Mouse (Mus musculus) midbrain, embryonic 15.5 days (tissue): Measurements from ENCODE around the gene Cfp. TPM values are rescaled to one million over a fixed set of nuclear protein-coding genes. Genes with fewer than 3 reads are reported as not detected.

Experiments used
- ATAC-seq: fragments of 200-750 bp; cut with Nextera tagmentation; replicated peaks from 2 replicates; pipeline ENCODE4 v1.8.0; 2017; ENCODE audit warnings: moderate TSS enrichment
- H3K27ac ChIP-seq: fragments of 300-500 bp; sonication (generic); 2 replicates; pipeline ENCODE4 v1.5.1; 2015; ENCODE audit warnings: mild to moderate bottlenecking, inconsistent platforms
- H3K27me3 ChIP-seq: fragments of 300-500 bp; sonication (generic); replicated peaks from 2 replicates; pipeline ENCODE4 v1.6.1; 2015; ENCODE audit warnings: inconsistent platforms
- H3K36me3 ChIP-seq: fragments of 300-500 bp; sonication (generic); replicated peaks from 2 replicates; pipeline ENCODE4 v1.6.1; 2015; ENCODE audit warnings: inconsistent platforms
- H3K4me1 ChIP-seq: fragments of 300-500 bp; sonication (generic); 2 replicates; pipeline ENCODE4 v1.6.1; 2015; ENCODE audit warnings: inconsistent platforms
- H3K4me2 ChIP-seq: fragments of 300-500 bp; sonication (generic); 2 replicates; pipeline ENCODE4 v1.6.1; 2015; ENCODE audit warnings: inconsistent platforms, mild to moderate bottlenecking, moderate library complexity
- H3K4me3 ChIP-seq: fragments of 300-500 bp; sonication (generic); 2 replicates; pipeline ENCODE4 v1.5.1; 2015; ENCODE audit warnings: mild to moderate bottlenecking, inconsistent platforms
- H3K9ac ChIP-seq: fragments of 300-500 bp; sonication (generic); 2 replicates; pipeline ENCODE4 v1.6.1; 2015; ENCODE audit warnings: mild to moderate bottlenecking, inconsistent platforms
- H3K9me3 ChIP-seq: fragments of 300-500 bp; sonication (generic); 2 replicates; pipeline ENCODE4 v1.6.1; 2016; ENCODE audit warnings: inconsistent platforms
- WGBS: fragments of 180-500 bp; shearing (Covaris S2); methylation state at CpG from one replicate; pipeline ENCODE4 v1.1.7; 2015; ENCODE audit warnings: mixed read lengths; 5-methylcytosine and 5-hydroxymethylcytosine counted together
- polyA plus RNA-seq: library from polyadenylated mRNA; unstranded; fragments of >200 nt; fragmentation: Nextera tagmentation; extraction: Ambion mirVana; gene quantifications from 2 replicates; pipeline ENCODE4 v1.2.1, GENCODE M21; 2015

Gene Cfp
- 8.7 and 9.0 TPM in 2 replicates for polyA plus RNA-seq

- no peak within 1 kb of the TSS for H3K27ac ChIP-seq
- no peaks in the 10 kb centered on the region for H3K4me1 ChIP-seq
- H3K4me3 ChIP-seq, result no peak within 1 kb of the TSS
- H3K9me3 ChIP-seq, result no peaks in the 10 kb centered on the region
- no peak within 1 kb of the TSS for H3K4me2 ChIP-seq
- WGBS, result 85% methylated on average over 1 of the region's 1 CpGs
- no peak within 1 kb of the TSS for H3K9ac ChIP-seq
- H3K27me3 ChIP-seq, result no peaks in the 10 kb centered on the region
- no peak for ATAC-seq
- peaks cover 10% of the 10 kb centered on the region; the same call in 1 of the 2 replicates for H3K36me3 ChIP-seq
These were observed at the start of gene Cfp for GRCm38 (mm10) chrX:20931364-20931763. Cfp (minus strand) TSS chrX:20931555.

GRCm38 (mm10) chrX:20980901-20981300, 49.5 kb upstream of the Cfp start:
- WGBS, result 59% methylated on average over 1 of the region's 1 CpGs
- no peak overlapping the region for H3K9ac ChIP-seq
- no peak overlapping the region for H3K4me2 ChIP-seq
- no peak for ATAC-seq
- H3K9me3 ChIP-seq, result no peaks in the 10 kb centered on the region
- no peak overlapping the region for H3K4me3 ChIP-seq
- no peaks in the 10 kb centered on the region for H3K27me3 ChIP-seq
- H3K27ac ChIP-seq, result no peak overlapping the region
- H3K36me3 ChIP-seq, result no peaks in the 10 kb centered on the region
- no peaks in the 10 kb centered on the region for H3K4me1 ChIP-seq

- Histone ChIP-seq H3K9me3 (no peaks in the 10 kb centered on the region), H3K27me3 (no peaks in the 10 kb centered on the region), H3K9ac (peak within 1 kb of the TSS; percentile 31; the same call in 1 of the 2 replicates), H3K27ac (peak within 1 kb of the TSS; percentile 77), H3K4me3 (peak within 1 kb of the TSS; percentile 54), H3K36me3 (0 out of 2 replicates have a peak, but pooled peaks cover 4% of the 10 kb centered on the region), H3K4me1 (peaks cover 4% of the 10 kb centered on the region; the same call in 1 of the 2 replicates), H3K4me2 (peak within 1 kb of the TSS; percentile 51)
- ATAC-seq, result peak; percentile 98
- WGBS, result 20% methylated on average over 57 of the region's 57 CpGs
These were observed 30.4 kb upstream of the Cfp start, which contains the start of gene Uxt for GRCm38 (mm10) chrX:20961477-20962378. Uxt (minus strand) TSS chrX:20962017.

GRCm38 (mm10) chrX:20950191-20950880, 19.0 kb upstream of the Cfp start, which contains the start of gene Elk1:
Elk1 (minus strand) TSS chrX:20950608.
- Histone ChIP-seq H3K4me3 (peak within 1 kb of the TSS; percentile 72), H3K27ac (peak within 1 kb of the TSS; percentile 90), H3K9me3 (no peaks in the 10 kb centered on the region), H3K4me2 (peak within 1 kb of the TSS; percentile 50), H3K27me3 (no peaks in the 10 kb centered on the region), H3K36me3 (no peaks in the 10 kb centered on the region), H3K9ac (peak within 1 kb of the TSS; percentile 63), H3K4me1 (peaks cover 8% of the 10 kb centered on the region)
- ATAC-seq, result peak; percentile 98
- 16% methylated on average over 30 of the region's 30 CpGs for WGBS

- H3K9me3 ChIP-seq, result no peaks in the 10 kb centered on the region
- 13% methylated on average over 4 of the region's 4 CpGs for WGBS
- H3K27me3 ChIP-seq, result no peaks in the 10 kb centered on the region
These were observed 14.7 kb upstream of the Cfp start for GRCm38 (mm10) chrX:20946055-20946454.

GRCm38 (mm10) chrX:20931963-20932362, 608 bp upstream of the Cfp start:
- Histone ChIP-seq H3K4me3 (no peak overlapping the region), H3K4me1 (no peaks in the 10 kb centered on the region), H3K9ac (no peak overlapping the region), H3K9me3 (no peaks in the 10 kb centered on the region), H3K4me2 (no peak overlapping the region), H3K36me3 (peaks cover 11% of the 10 kb centered on the region; the same call in 1 of the 2 replicates), H3K27ac (no peak overlapping the region), H3K27me3 (no peaks in the 10 kb centered on the region)
- ATAC-seq, result no peak
- 95% methylated on average over 1 of the region's 1 CpGs for WGBS

More at GRCm38 (mm10) chrX:20946055-20946454, 14.7 kb upstream of the Cfp start:
- H3K4me1 ChIP-seq, result peaks cover 8% of the 10 kb centered on the region
- no peak overlapping the region for H3K27ac ChIP-seq
- H3K4me2 ChIP-seq, result no peak overlapping the region
- H3K4me3 ChIP-seq, result no peak overlapping the region
- no peak for ATAC-seq
- H3K36me3 ChIP-seq, result no peaks in the 10 kb centered on the region
- no peak overlapping the region for H3K9ac ChIP-seq

GRCm38 (mm10) chrX:20929859-20930258, 1.5 kb downstream of the Cfp start:
- no peak for ATAC-seq
- H3K36me3 ChIP-seq, result 0 out of 2 replicates have a peak, but pooled peaks cover 6% of the 10 kb centered on the region
- 93% methylated on average over 1 of the region's 1 CpGs for WGBS

GRCm38 (mm10) chrX:20924976-20925375, 6.4 kb downstream of the Cfp start:
- no peak overlapping the region for H3K4me2 ChIP-seq
- no peak overlapping the region for H3K4me3 ChIP-seq
- no peak overlapping the region for H3K9ac ChIP-seq
- no peak overlapping the region for H3K27ac ChIP-seq
- no peak for ATAC-seq
- no peaks in the 10 kb centered on the region for H3K27me3 ChIP-seq
- no peaks in the 10 kb centered on the region for H3K4me1 ChIP-seq
- 0 out of 2 replicates have a peak, but pooled peaks cover 6% of the 10 kb centered on the region for H3K36me3 ChIP-seq
- no peaks in the 10 kb centered on the region for H3K9me3 ChIP-seq

More at GRCm38 (mm10) chrX:20929859-20930258, 1.5 kb downstream of the Cfp start:
- H3K4me2 ChIP-seq, result no peak overlapping the region
- H3K27me3 ChIP-seq, result no peaks in the 10 kb centered on the region
- no peaks in the 10 kb centered on the region for H3K9me3 ChIP-seq
- H3K27ac ChIP-seq, result no peak overlapping the region
- H3K4me1 ChIP-seq, result no peaks in the 10 kb centered on the region
- no peak overlapping the region for H3K4me3 ChIP-seq
- H3K9ac ChIP-seq, result no peak overlapping the region

GRCm38 (mm10) chrX:20923506-20923905, 7.8 kb downstream of the Cfp start:
- H3K9ac ChIP-seq, result no peak overlapping the region
- H3K9me3 ChIP-seq, result no peaks in the 10 kb centered on the region
- no peaks in the 10 kb centered on the region for H3K27me3 ChIP-seq
- no peak overlapping the region for H3K27ac ChIP-seq
- H3K4me1 ChIP-seq, result peaks cover 8% of the 10 kb centered on the region; the same call in 1 of the 2 replicates
- H3K36me3 ChIP-seq, result 0 out of 2 replicates have a peak, but pooled peaks cover 6% of the 10 kb centered on the region
- 72% methylated on average over 1 of the region's 1 CpGs for WGBS
- ATAC-seq, result no peak
- no peak overlapping the region for H3K4me3 ChIP-seq
- no peak overlapping the region for H3K4me2 ChIP-seq

- peak overlapping the region; percentile 57 for H3K4me2 ChIP-seq
- H3K27ac ChIP-seq, result peak overlapping the region; percentile 65
- no peak overlapping the region for H3K9ac ChIP-seq
- H3K36me3 ChIP-seq, result no peaks in the 10 kb centered on the region
- peak overlapping the region; percentile 57 for H3K4me3 ChIP-seq
- peak; percentile 13 for ATAC-seq
- H3K27me3 ChIP-seq, result no peaks in the 10 kb centered on the region
- H3K9me3 ChIP-seq, result no peaks in the 10 kb centered on the region
- 44% methylated on average over 5 of the region's 5 CpGs for WGBS
- H3K4me1 ChIP-seq, result peaks cover 19% of the 10 kb centered on the region; the same call in 1 of the 2 replicates
These were observed 10.0 kb downstream of the Cfp start for GRCm38 (mm10) chrX:20921366-20921765.

GRCm38 (mm10) chrX:20920844-20921364, 10.5 kb downstream of the Cfp start, which contains the start of gene Syn1:
Syn1 (minus strand) TSS chrX:20921004.
- peak within 1 kb of the TSS; percentile 64 for H3K9ac ChIP-seq
- no peaks in the 10 kb centered on the region for H3K27me3 ChIP-seq
- peak; percentile 97 for ATAC-seq
- no peaks in the 10 kb centered on the region for H3K9me3 ChIP-seq
- peak within 1 kb of the TSS; percentile 80 for H3K27ac ChIP-seq
- peak within 1 kb of the TSS; percentile 57 for H3K4me2 ChIP-seq
- H3K4me3 ChIP-seq, result peak within 1 kb of the TSS; percentile 57
- H3K36me3 ChIP-seq, result no peaks in the 10 kb centered on the region
- WGBS, result 25% methylated on average over 44 of the region's 44 CpGs
- peaks cover 19% of the 10 kb centered on the region; the same call in 1 of the 2 replicates for H3K4me1 ChIP-seq
